Mouse (Mus musculus): ENCODE data around the gene Krt6b.
A peak's percentile ranks its signal among the peaks of the same experiment; 100 is the strongest.
"Not testable (repeated sequence)": the region's sequence is repeated elsewhere in the genome, so short reads cannot be mapped to it uniquely, and the experiment has no call there.

Gene Krt6b

DNA sequence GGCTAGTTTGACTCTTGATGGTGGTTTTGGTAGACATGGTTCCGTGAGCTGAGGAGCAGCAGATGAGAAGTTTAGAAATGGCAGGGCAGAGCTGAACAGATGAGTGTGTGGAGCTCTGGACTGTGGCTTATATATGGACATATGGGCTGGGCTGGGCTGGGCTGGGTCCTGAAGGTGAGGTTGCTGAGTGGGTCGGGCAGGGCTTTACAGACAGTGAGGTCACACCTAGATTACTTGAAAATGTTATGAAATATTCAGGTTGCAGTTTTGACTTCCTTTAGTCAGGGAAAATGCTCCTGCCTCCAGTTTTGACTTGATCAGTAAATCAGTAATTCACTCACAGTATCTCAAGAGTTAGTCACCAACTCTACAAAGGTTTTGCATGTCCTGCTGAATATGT, at the start of gene Krt6b:
Krt6b (minus strand) TSS at position 101 of the 400 bp plus-strand sequence.
- no peak for DNase-seq (ENCODE audit: low spot score in 2 of 2)

DNA sequence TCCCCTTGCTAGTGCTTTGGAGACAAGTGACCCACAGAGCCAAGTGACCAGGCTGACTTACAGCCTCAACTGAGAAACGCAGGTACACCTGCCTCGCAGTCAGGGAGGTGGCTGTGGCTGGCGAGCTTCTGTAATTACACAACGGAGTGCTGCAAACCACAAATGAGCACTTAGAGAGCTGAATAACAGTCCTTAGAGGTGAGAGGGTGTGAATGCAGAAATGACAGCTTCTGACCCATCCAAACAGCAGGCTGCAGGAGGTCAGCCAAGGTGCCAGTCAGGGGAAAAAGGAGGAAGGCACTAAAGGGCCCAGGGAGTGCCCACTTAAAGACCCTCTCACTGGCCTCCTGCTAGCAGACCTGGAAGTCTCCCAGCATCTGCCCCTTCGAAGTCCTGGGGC, 44.6 kb upstream of the Krt6b start:
- DNase-seq (ENCODE audit: low spot score in 2 of 2), result no peak

DNA sequence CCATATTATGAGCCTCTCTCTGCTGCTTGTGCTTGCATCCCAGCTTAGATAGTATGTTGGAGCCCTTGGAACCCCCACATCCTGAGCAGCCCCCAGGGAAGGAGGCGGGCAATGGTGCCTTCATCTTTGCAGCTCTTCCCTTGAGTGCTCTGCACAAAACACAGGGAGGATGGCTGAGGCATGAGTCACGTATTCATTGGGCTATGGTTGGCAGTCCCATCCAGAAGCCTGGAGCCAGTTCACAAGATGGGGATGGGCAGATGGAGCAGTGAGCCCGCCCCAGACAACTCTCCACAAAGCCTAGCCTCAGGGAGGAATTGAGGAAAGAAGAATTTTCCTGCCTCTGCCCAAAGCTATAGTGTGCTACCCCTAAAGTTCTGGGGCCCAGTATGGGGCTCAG, 35.7 kb upstream of the Krt6b start:
- DNase-seq (ENCODE audit: low spot score in 2 of 2), result no peak

DNA sequence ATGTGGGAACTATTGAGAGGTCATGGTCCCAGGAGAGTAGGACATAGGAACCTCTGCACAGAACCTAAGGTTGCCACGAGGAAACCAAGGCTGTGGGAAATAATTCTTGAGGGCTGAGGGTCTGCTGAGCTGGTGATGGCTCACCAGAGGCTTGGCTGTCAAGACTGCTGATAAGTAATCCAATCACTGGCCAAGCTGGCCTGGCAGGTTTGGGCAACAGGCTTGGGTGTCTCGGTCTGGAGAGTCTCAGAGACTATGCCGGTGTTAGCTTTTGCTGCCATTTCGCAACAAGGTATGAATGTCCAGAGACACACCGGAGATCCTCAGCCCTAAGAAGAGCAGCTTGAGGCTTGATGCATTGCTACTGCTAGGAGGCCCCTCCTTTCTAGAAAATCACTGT, 34.3 kb upstream of the Krt6b start:
- no peak for DNase-seq (ENCODE audit: low spot score in 2 of 2)

DNA sequence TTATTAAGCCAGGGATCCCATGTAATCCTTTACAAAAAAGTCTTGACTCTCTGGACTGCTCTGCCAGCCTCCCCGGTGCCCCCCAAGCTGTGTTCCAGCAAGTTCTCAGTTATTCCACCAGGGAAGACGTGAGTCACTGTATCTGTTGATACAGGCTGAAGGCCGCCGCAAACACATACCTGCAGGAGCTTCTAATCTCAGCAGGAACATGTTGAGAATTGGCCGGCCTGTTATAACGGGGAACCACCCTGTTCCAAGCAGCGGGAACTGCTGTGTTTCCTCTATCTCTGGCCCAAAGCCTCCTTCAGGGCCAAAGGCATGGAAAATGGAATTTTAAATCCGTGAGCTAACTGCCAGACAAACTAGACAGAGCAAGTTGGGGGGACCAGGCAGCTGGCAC, 33.6 kb upstream of the Krt6b start:
- DNase-seq (ENCODE audit: low spot score in 2 of 2), result peak in 1 of 2 experiments; percentile 26

DNA sequence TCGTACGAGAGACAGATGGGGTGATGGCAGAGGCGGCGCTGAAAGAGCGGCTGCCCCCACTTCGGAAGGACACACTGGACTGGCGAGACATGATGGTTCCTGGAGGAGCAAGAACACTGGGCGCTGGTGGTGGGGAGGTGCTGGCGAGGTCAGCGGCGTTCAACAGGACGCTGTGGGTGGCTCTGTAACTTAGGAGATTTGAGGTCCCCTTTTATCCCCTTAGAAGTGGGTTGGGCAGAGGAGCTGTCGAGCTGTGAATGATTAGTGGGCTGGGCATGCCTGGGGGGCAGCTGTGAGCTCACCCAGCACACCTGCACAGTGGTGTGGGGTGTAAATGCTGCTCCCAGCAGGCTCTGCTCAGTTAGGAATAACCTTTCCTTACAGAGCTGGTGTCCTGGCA, 32.6 kb upstream of the Krt6b start, which contains the start of gene Krt5:
Krt5 (minus strand) TSS at position 179 of the 400 bp plus-strand sequence.
- no peak for DNase-seq (ENCODE audit: low spot score in 2 of 2)

DNA sequence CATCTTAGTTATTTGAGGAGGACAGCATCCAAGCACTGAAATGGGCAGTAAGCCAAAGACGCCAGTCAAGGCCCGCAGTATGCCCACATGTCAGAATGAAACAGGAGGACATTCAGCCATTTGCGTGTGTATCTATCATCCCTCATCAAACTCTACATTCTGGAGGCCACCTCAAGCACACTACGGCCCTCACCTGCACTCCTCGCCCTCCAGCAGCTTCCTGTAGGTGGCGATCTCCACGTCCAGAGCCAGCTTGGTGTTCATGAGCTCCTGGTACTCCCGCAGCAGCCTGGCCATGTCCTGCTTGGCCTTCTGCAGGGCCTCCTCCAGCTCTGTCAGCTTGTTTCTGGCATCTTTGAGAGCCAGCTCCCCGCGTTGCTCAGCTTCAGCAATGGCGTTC, 28.6 kb upstream of the Krt6b start:
- no peak for DNase-seq (ENCODE audit: low spot score in 2 of 2)

DNA sequence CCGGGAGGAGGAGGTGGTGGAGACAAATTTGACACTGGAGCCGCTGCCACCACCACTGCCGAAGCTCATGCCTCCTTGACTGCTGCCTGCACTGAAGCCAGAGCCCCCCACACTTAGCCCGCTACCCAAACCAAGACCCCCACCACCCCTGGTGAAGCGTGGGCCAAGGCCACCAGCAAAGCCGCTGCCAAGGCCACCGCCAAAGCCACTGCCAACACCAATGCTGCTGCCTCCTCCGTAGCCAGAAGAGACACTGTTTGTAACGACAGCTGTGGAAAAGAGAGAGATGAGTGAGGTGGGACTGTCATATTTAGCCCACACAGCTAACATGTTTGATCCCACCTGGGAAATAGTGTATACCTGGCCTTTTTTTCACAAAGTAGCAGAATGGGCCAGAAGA, 27.4 kb upstream of the Krt6b start:
- DNase-seq (ENCODE audit: low spot score in 2 of 2), result peak in 1 of 2 experiments; percentile 58

DNA sequence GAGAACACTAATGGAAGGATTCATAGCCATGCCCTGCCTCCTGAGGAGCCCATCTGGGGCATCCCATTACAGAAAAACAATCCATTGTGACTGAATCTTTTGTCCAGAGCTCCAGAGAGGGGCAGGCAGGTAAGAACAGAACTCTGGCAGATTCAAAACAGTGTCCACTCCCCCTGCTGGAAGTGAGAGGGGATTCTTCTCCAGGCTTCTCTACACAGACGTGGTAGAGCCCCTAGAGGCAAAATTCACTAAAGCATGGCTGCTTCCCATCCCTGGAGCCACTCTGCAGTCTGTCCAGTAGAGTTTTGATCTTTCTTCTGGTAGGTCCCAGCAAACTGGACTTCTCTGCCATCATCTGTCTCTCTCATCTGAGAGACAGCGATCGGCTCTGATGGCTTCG, 24.0 kb upstream of the Krt6b start:
- no peak for DNase-seq (ENCODE audit: low spot score in 2 of 2)

DNA sequence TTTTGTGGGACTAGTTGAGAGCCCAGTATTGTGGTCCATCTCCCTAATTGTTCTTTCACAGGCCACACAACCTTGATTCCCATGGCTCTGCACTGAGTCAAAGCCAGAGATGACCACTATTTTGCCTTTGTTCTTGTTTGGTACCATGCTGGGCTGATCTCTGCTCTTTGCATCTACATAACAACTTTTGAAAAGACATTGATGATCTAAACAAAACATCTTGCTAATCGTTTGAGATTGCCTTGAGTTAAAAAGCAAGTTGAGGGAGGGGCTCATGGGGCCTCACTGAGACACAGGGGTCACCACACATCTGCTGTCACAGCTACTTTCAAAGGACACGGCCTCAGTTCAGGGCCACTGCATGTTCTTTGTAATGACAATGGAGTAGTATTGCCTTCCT, 22.3 kb upstream of the Krt6b start:
- no peak for DNase-seq (ENCODE audit: low spot score in 2 of 2)

DNA sequence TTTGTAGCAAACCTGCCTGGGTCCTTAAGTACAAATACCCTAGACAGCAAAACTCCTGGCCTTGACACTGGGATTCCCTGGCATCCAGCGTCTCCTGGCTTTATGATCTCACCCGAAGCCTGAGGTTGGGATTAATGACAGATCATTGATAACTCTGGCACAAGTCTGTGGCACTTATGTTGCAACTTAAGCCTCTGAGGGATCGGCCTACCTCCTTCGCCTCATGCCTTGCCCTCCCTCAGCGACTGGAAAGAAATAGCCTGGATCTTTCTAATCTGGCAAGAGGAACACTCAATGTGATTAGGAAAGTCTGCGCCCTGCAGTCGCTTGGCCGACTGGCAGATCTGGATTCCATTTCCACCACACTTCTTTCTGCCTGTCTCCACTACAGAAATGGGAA, 19.8 kb upstream of the Krt6b start:
- DNase-seq (ENCODE audit: low spot score in 2 of 2), result no peak

DNA sequence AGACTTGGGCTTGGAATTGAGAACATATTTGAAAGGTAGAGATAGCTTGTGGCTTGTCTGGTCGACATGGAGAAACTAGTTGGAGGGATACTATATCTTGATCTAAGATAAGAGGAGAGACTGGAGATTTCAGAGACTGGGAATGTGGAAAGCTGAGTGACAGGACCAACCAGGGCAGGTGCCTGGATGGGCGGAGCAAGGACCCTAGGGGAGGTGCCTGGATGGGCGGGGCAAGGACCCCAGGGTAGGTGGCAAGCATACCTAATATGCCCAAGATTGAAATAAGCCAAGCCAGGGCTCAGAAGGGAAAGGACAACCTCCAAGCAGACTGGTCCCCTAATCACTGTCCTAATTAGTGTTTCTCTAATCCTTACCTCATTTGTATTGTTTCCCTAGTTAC, 19.1 kb upstream of the Krt6b start:
- DNase-seq (ENCODE audit: low spot score in 2 of 2), result no peak

DNA sequence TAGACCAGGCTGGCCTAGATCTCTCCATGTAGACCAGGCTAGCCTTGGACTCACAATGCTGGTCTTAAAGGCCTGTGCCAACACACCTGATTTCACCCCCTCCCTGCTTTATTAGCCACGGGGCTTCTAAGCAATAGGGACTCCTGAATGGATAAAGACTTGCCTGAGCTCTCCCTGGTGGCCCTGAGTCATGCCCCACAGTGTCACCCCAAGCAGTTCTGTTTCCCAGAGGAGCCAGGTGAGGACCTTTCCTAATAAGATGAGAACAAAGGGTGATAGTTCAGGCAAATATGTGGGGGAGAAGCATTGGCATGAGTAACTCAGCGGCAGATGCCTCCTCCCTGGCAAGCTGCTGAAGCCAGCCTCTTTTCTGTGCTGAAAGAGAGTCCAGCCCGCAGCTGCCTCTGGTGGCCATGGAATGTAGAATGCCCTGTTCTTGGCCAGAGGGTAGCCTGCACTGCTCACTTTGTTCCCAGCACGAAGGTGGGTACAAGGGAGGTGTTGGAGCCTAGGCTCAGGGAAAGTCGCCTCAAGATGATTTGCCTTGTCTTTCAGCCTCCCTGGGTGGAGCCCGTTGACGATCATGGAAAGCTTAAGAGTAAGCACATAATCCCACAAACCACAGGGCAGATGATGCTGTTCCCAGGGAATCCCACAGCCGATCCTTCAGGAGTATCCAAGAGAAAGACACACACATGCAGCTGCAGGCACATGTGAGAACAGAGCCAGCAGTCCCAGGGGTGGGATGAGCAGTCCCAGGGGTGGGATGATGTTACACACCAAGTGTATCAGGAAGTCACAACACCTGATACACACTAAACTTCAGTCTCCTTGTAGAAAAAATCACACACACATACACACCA, 17.5 kb upstream of the Krt6b start:
- no peak for DNase-seq (ENCODE audit: low spot score in 2 of 2)

DNA sequence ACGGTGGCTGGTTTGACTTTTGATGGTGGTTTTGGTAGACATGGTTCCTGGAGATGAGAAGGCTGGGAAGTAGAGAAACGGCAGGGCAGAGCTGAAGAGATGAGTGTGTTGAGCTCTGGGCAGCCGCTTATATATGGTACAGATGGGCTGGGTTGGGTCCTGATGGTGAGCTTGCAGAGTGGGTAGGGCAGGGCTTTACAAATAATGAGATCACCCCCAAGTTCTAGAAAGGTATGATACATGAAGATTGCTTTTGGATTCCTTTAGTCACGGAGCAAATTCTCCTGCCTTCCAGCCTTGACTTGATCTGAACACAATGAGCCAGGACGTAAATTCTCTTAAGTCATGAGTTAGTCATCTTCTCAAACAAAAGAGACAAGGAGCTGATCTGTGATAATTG, 14.1 kb upstream of the Krt6b start, which contains the start of gene Krt6a:
Krt6a (minus strand) TSS at position 101 of the 400 bp plus-strand sequence.
- no peak for DNase-seq (ENCODE audit: low spot score in 2 of 2)

DNA sequence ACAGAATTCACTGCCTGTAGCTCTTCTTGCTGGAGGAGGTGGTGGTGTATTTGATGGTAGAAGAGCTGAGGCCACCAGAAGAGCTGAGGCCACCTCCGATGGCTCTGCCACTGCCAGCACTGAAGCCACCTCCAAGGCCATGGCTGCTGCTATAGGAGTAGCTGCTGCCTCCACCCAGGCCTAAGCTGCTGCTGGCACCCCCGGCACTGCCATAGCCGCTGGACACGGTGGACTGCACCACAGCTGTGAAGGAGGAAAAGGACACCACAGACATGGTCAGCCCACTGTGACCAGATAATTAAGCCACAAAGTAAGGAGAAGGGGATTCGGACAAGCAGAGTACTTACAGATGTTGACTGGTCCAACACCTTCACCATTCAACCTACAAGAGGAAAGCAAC, 10.4 kb upstream of the Krt6b start:
- DNase-seq (ENCODE audit: low spot score in 2 of 2), result not testable (repeated sequence)

DNA sequence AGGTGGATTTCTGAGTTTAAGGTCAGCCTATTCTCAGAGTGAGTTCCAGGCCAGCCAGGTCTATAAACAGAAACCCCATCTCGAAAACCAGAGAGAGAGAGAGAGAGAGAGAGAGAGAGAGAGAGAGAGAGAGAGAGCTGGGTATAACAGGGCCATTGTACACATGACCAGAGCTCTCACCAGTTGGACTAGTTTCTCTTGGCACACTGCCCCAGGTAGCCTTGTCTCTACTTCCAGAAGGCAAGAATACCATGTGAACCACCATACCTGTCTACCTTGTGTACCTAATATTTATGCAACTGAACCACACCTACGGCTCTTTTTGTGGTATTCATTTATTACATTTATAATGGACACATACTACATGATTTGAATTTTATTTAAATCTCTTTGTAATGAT, 8.1 kb upstream of the Krt6b start:
- no peak for DNase-seq (ENCODE audit: low spot score in 2 of 2)

DNA sequence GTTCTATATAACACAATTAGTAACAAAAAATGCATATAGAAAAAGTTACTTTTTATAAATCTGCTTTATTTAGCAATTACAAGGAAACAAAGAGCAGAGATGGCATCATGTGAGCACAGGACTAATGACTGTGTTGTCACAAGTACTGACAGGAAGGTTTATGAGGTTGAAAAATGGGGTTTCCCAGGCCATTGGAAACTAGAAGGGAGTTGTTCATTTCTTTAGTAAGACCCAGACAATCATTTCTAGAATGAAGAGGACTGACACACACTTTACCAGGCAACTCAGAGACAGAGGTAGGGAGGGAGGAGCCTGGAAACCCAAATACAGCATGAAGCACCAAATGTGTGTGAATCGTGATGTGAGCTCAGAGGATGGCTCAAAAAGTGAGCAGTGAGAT, 4.1 kb downstream of the Krt6b start:
- no peak for DNase-seq (ENCODE audit: low spot score in 2 of 2)

DNA sequence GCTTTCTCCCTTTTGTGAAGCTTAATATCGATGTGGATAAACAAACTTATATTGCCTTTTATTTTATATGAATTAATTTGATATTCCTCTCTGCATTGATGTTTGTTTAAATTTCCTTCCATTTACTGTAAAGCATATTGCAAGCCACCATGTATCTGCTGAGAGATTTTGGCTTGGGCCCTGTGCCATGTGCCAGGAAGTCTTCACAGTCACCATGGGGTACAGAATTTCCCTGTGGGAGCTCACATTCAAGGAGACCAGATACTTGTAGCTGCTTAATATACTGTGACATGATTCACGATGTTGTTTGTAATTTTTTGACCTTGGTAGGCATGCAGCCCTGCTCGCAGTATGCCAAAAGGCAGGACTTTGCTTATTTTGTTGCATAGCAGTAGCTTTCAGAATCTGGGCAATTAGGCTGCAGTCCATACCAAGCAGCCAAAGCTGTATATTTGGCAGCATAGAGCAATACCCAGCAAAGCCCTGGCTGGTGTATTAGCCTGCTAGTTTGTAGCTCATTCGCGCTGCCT, 27.3 kb downstream of the Krt6b start:
- no peak for DNase-seq (ENCODE audit: low spot score in 2 of 2)

DNA sequence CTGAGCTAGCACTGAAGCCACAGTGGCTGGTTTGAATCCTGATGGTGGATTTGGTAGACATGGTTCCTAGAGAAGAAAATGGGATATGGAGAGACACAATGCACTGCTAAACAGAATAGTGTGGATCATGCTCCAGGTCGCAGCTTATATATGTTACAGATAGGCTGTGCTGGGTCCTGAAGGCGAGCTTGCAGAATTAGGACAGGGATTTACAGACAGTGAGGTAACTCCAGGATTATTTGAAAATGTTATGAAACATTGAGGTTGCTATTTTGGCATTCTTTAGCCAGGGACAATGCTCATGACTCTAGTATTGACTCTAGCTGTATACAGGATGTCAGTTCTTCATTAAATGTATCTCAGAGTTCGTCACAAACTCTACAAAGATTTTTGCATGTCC, 32.8 kb downstream of the Krt6b start, which contains the start of gene Gm5478:
Gm5478 (minus strand) TSS at position 101 of the 400 bp plus-strand sequence.
- no peak for DNase-seq (ENCODE audit: low spot score in 2 of 2)

DNA sequence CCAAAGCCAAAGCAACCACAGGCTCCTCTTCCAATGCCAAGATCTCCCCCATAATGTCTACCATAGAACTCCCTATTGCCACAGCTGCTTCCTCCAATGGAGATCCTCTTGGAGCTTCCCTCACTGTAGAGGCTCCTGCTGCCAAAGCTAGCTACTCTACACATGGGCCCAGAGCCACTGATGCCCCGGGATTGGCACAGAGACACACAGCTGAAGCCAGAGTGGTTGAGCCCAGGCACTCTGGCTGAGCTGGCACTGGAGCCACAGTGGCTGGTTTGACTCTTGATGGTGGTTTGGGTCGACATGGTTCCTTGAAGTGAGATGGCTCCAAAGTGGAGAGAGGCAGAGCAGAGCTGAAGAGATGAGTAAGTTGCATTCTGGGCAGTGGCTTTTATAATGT, 52.2 kb downstream of the Krt6b start, which contains the start of gene Gm5414:
Gm5414 (minus strand) TSS at position 305 of the 400 bp plus-strand sequence.
- no peak for DNase-seq (ENCODE audit: low spot score in 2 of 2)
